Mouse (Mus musculus): ENCODE results near the gene Nrp1. TPM values are rescaled to one million over a fixed set of nuclear protein-coding genes. Genes with fewer than 3 reads are reported as not detected.

Gene Nrp1
- polyA plus RNA-seq, 1 experiment from 2014 or later: 144 TPM

DNA sequence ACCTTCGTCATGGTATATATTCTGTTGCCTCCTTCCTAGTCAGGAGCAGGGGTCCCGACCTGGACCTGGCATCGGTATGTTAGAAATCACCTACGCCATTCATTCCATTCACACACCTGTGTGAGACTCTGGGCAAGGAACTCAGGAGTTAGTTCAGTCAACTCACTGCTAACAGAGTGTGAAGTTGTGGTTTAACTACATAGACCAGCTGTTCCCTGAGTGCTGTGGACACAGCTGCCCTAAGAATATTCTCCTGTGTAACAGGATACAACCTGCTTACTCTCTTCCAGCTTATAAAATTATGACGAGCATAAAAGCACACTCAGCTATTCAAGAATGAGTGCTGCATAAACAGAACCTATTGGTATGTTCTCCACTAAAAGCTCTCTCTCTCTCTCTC, 41.9 kb downstream of the Nrp1 start:
- no peak overlapping the region for H3K9ac ChIP-seq (ENCODE audit: low read length)
- 60% methylated on average over 5 of the region's 5 CpGs for WGBS
- H3K9me3 ChIP-seq (ENCODE audit: control insufficient read depth, low read length): no peaks in the 10 kb centered on the region
- peaks cover 3% of the 10 kb centered on the region; the same call in 1 of the 2 replicates for H3K4me1 ChIP-seq (replicated peaks; ENCODE audit: control insufficient read depth, insufficient read depth, low read length)
- H3K4me2 ChIP-seq (ENCODE audit: low read depth, low read length): no peak overlapping the region
- no peaks in the 10 kb centered on the region for H3K27me3 ChIP-seq (ENCODE audit: control insufficient read depth, insufficient read depth, low read depth, low read length)
- no peak overlapping the region for H3K4me3 ChIP-seq (ENCODE audit: low read length)
- H3K27ac ChIP-seq (ENCODE audit: low read length): no peak overlapping the region
- no peak; the same call in 1 of the 2 replicates for ATAC-seq (ENCODE audit: low read depth)
- H3K36me3 ChIP-seq (ENCODE audit: control insufficient read depth, insufficient read depth, low read length): no peaks in the 10 kb centered on the region

DNA sequence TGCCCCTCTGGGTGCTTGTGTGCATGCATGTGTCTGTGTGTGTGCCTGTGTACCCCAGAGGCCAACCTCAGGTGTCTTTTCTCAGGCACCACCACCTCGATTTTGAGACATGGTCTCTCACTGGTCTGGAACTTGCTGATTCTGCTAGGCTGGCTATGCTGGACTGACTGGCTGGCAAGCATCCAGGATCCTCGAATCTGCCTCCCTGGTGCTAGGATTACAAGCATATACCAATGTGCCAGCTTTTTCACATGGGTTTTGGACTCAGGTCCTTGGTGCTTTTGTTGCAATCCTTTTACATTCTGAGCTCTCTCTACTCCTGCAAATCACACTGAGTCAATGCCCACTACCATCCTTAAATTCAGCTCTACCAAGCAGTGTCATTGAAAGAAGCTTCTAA, 46.5 kb downstream of the Nrp1 start:
- Histone ChIP-seq H3K9ac (ENCODE audit: low read length) (no peak overlapping the region), H3K36me3 (ENCODE audit: control insufficient read depth, insufficient read depth, low read length) (no peaks in the 10 kb centered on the region), H3K27ac (ENCODE audit: low read length) (no peak overlapping the region), H3K9me3 (ENCODE audit: control insufficient read depth, low read length) (no peaks in the 10 kb centered on the region), H3K4me2 (ENCODE audit: low read depth, low read length) (no peak overlapping the region), H3K4me3 (ENCODE audit: low read length) (no peak overlapping the region), H3K27me3 (ENCODE audit: control insufficient read depth, insufficient read depth, low read depth, low read length) (no peaks in the 10 kb centered on the region), H3K4me1 (replicated peaks; ENCODE audit: control insufficient read depth, insufficient read depth, low read length) (no peaks in the 10 kb centered on the region)
- 58% methylated on average over 2 of the region's 2 CpGs for WGBS
- ATAC-seq (ENCODE audit: low read depth): no peak

DNA sequence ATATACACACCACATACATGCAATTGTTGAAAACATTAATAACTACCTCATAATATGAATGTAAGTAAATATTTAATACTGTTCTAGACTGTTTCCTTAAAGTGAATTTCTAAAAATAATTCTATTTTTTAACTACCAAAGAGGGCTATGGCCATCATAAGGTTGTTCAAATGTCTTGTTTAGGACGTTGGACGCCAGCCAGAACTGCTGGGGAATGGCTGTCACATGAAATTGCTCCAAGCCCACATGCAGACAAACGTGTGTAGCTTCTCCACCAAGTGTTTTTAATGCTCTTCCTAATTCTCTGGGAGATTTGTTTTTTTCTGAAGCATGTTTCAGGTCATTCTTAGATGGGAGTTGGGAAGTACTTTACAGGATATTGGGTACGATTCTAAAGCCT, 55.0 kb downstream of the Nrp1 start:
- Histone ChIP-seq H3K4me3 (ENCODE audit: low read length) (no peak overlapping the region), H3K36me3 (ENCODE audit: control insufficient read depth, insufficient read depth, low read length) (no peaks in the 10 kb centered on the region), H3K9ac (ENCODE audit: low read length) (no peak overlapping the region), H3K4me2 (ENCODE audit: low read depth, low read length) (no peak overlapping the region), H3K27me3 (ENCODE audit: control insufficient read depth, insufficient read depth, low read depth, low read length) (no peaks in the 10 kb centered on the region), H3K4me1 (replicated peaks; ENCODE audit: control insufficient read depth, insufficient read depth, low read length) (peaks cover 38% of the 10 kb centered on the region), H3K9me3 (ENCODE audit: control insufficient read depth, low read length) (no peaks in the 10 kb centered on the region), H3K27ac (ENCODE audit: low read length) (no peak overlapping the region)
- 44% methylated on average over 4 of the region's 4 CpGs for WGBS
- ATAC-seq (ENCODE audit: low read depth): no peak

DNA sequence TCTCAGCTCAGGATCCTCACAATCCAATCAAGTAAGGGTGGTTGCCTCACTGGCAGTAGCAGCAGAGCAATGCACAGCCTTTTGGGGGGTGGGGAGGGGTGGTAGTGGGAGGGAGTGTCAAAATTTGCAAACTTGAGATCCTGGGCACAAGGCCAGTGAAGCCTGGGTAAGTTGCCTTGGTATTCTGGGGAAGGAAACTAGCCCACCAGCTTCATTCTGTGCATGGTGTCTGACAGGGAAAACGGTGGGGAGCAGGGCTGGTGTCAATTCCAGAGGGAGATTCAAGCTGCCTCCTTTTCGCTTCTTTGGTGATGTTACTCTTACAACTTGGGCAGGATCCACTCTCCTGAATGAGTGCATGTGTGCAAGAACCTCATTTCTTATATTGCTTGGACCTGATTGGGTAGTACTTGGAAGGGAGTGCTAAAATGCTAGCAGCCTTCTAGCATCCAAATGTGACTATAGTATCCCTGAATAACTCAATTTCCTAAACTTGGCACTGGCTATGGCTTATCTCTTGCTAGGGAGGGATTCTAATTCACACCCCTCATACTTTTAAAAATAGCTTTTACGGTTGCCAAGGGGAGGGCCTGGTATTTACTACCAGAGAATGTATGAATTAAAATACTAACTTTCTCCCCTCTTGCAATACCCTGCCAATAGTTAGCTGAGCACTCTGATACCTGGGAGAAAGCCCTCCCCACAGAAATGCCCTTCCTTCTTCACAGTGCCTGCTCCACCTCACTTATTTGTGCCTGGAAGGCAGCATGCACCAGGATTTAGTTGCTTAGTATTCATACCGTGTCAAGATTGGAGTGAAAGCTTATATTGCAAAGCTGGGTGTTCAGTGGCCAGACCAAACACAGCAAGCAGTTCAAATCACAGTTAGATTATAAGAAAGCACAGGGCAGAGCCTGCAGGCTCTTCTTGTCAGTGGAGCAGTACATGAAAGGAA, 57.6 kb downstream of the Nrp1 start:
- H3K4me1 ChIP-seq (replicated peaks; ENCODE audit: control insufficient read depth, insufficient read depth, low read length): peaks cover 38% of the 10 kb centered on the region
- H3K4me3 ChIP-seq (ENCODE audit: low read length): no peak overlapping the region
- peak overlapping the region; percentile 48 for H3K27ac ChIP-seq (ENCODE audit: low read length)
- 35% methylated on average over 4 of the region's 4 CpGs for WGBS
- peak; percentile 68 for ATAC-seq (ENCODE audit: low read depth)
- H3K4me2 ChIP-seq (ENCODE audit: low read depth, low read length): no peak overlapping the region
- H3K27me3 ChIP-seq (ENCODE audit: control insufficient read depth, insufficient read depth, low read depth, low read length): no peaks in the 10 kb centered on the region
- H3K9me3 ChIP-seq (ENCODE audit: control insufficient read depth, low read length): no peaks in the 10 kb centered on the region
- H3K9ac ChIP-seq (ENCODE audit: low read length): no peak overlapping the region
- no peaks in the 10 kb centered on the region; the same call in 1 of the 2 replicates for H3K36me3 ChIP-seq (ENCODE audit: control insufficient read depth, insufficient read depth, low read length)

DNA sequence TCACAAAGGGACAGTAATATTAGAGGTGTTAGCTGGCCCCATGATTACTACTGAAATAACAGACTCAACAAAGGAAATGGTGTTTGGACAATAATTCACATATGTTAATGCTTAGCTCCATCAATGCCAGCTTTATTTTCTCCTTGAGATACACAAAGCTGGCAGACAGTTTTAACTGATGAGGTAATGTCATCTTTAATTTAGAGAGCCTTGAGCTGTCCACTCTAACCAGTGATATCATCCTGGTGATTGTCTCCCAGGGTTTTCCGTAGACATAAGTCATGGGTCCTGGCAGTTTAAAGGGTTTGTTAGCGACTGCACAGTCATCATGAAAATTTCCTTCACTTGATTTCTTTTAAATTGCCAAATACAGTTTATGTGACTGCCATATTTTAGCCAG, 58.5 kb downstream of the Nrp1 start:
- no peaks in the 10 kb centered on the region for H3K9me3 ChIP-seq (ENCODE audit: control insufficient read depth, low read length)
- peak overlapping the region; percentile 48; the same call in 1 of the 2 replicates for H3K27ac ChIP-seq (ENCODE audit: low read length)
- 55% methylated on average over 2 of the region's 2 CpGs for WGBS
- no peak overlapping the region for H3K9ac ChIP-seq (ENCODE audit: low read length)
- H3K4me2 ChIP-seq (ENCODE audit: low read depth, low read length): no peak overlapping the region
- peaks cover 38% of the 10 kb centered on the region for H3K4me1 ChIP-seq (replicated peaks; ENCODE audit: control insufficient read depth, insufficient read depth, low read length)
- H3K27me3 ChIP-seq (ENCODE audit: control insufficient read depth, insufficient read depth, low read depth, low read length): no peaks in the 10 kb centered on the region
- H3K36me3 ChIP-seq (ENCODE audit: control insufficient read depth, insufficient read depth, low read length): peaks cover 2% of the 10 kb centered on the region; the same call in 1 of the 2 replicates
- 0 out of 2 replicates have a peak, but pooled peaks have one; percentile 22 for ATAC-seq (ENCODE audit: low read depth)
- H3K4me3 ChIP-seq (ENCODE audit: low read length): no peak overlapping the region

DNA sequence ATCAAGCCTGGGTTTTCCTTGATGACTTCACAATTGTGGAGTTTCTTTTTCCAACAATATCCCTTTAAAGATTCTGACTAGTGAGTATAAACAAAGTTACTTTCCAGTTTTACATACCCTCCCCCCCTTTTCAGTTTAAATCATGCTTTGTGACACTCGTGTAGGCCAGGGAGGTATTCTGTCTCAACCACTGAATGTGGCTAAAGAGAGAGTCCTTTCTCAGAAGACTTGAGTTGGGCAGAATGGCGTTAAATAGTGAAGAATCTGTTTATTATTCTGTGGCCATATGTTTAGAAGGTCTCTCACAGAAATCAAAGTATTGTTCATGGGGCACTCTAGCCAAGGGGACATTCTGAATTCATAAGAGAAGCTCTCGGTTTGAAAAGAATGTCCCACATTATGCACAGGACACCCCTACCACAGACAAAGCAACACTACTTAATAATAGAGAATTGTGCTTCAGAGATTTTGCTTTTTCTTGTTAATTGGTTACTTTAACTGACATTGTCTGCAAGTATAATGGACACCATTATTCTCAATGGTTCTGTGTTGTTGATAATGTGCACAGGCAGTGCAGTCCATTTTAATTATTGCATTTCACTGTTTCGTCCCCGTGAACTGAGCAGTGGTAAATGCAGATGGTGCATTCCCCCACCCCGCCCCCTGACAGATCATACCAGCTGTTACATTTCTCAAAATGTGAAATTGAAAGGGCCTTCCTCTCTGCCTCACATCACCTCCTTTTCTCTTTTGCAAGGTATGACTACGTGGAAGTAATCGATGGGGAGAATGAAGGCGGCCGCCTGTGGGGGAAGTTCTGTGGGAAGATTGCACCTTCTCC, 59.8 kb downstream of the Nrp1 start:
- ATAC-seq (ENCODE audit: low read depth): no peak
- H3K9ac ChIP-seq (ENCODE audit: low read length): no peak overlapping the region
- peaks cover 3% of the 10 kb centered on the region; the same call in 1 of the 2 replicates for H3K36me3 ChIP-seq (ENCODE audit: control insufficient read depth, insufficient read depth, low read length)
- no peaks in the 10 kb centered on the region for H3K9me3 ChIP-seq (ENCODE audit: control insufficient read depth, low read length)
- peaks cover 33% of the 10 kb centered on the region for H3K4me1 ChIP-seq (replicated peaks; ENCODE audit: control insufficient read depth, insufficient read depth, low read length)
- no peaks in the 10 kb centered on the region for H3K27me3 ChIP-seq (ENCODE audit: control insufficient read depth, insufficient read depth, low read depth, low read length)
- no peak overlapping the region for H3K4me3 ChIP-seq (ENCODE audit: low read length)
- no peak overlapping the region for H3K27ac ChIP-seq (ENCODE audit: low read length)
- no peak overlapping the region for H3K4me2 ChIP-seq (ENCODE audit: low read depth, low read length)
- WGBS: 81% methylated on average over 10 of the region's 10 CpGs

DNA sequence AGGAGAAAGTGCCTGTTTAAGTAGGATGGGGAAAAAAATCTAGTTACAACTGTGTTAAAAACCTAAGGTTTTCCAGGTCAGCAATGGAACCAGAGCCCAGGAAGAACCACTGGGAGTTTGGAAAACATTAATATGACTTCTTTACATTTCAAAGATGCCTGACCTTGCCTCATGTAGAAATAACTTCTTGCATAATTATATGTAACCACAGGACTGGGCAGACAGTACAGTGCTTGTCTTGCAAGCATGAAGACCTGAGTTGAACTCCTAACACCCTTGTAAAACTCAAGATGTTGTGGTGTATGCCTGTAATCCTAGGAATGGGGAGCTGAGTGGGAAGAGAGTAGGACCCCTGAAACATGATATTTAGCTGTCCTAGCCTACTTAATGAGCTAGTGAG, 61.6 kb downstream of the Nrp1 start:
- Histone ChIP-seq H3K36me3 (ENCODE audit: control insufficient read depth, insufficient read depth, low read length) (peaks cover 3% of the 10 kb centered on the region; the same call in 1 of the 2 replicates), H3K27ac (ENCODE audit: low read length) (no peak overlapping the region), H3K4me3 (ENCODE audit: low read length) (no peak overlapping the region), H3K4me1 (replicated peaks; ENCODE audit: control insufficient read depth, insufficient read depth, low read length) (peaks cover 29% of the 10 kb centered on the region), H3K9me3 (ENCODE audit: control insufficient read depth, low read length) (no peaks in the 10 kb centered on the region), H3K27me3 (ENCODE audit: control insufficient read depth, insufficient read depth, low read depth, low read length) (no peaks in the 10 kb centered on the region), H3K4me2 (ENCODE audit: low read depth, low read length) (no peak overlapping the region), H3K9ac (ENCODE audit: low read length) (no peak overlapping the region)
- no peak for ATAC-seq (ENCODE audit: low read depth)

DNA sequence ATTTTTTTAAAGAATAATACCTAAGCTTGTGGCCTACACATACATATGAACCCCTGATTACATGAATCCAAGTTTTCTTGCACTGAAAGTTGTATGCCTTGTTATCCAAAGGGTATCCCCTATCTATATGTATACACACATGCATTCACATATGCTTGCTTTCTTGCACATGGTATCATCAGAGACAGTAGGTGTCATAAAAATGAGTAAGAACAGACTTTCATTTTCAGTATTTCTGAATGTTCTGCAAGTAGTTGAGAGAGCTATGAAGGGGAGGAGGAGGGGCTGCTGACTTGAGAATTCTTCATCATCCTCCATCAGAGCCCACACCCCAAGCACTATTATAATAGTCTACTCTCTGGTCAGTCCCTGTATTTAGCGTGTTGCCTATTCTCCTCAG, 62.0 kb downstream of the Nrp1 start:
- H3K4me1 ChIP-seq (replicated peaks; ENCODE audit: control insufficient read depth, insufficient read depth, low read length): peaks cover 25% of the 10 kb centered on the region
- H3K4me2 ChIP-seq (ENCODE audit: low read depth, low read length): no peak overlapping the region
- peaks cover 3% of the 10 kb centered on the region; the same call in 1 of the 2 replicates for H3K36me3 ChIP-seq (ENCODE audit: control insufficient read depth, insufficient read depth, low read length)
- H3K9ac ChIP-seq (ENCODE audit: low read length): no peak overlapping the region
- no peaks in the 10 kb centered on the region for H3K9me3 ChIP-seq (ENCODE audit: control insufficient read depth, low read length)
- WGBS: 90% methylated on average over 1 of the region's 1 CpGs
- ATAC-seq (ENCODE audit: low read depth): no peak
- no peak overlapping the region for H3K4me3 ChIP-seq (ENCODE audit: low read length)
- H3K27ac ChIP-seq (ENCODE audit: low read length): no peak overlapping the region
- H3K27me3 ChIP-seq (ENCODE audit: control insufficient read depth, insufficient read depth, low read depth, low read length): no peaks in the 10 kb centered on the region

DNA sequence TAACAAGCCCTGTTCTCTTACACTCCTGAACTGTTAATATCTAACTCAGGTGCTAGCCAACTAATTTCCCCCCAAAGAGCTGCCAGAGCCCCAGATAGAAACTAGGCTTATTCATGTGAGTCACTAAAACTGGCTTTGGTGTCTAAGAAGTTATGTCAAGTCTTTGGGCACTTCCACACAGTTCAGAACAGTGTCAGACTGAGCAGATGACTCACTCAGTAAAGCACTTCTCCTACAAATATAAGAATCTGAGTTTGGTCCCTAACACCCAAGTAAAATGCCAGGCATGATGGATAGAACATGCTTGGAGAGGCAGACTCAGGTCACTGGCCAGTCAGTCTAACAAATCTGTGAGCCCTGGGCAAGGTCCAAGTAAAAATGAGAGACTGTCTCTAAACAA, 65.4 kb downstream of the Nrp1 start:
- no peak overlapping the region for H3K4me2 ChIP-seq (ENCODE audit: low read depth, low read length)
- H3K4me3 ChIP-seq (ENCODE audit: low read length): no peak overlapping the region
- ATAC-seq (ENCODE audit: low read depth): no peak
- H3K9me3 ChIP-seq (ENCODE audit: control insufficient read depth, low read length): no peaks in the 10 kb centered on the region
- no peaks in the 10 kb centered on the region for H3K4me1 ChIP-seq (replicated peaks; ENCODE audit: control insufficient read depth, insufficient read depth, low read length)
- no peak overlapping the region for H3K9ac ChIP-seq (ENCODE audit: low read length)
- H3K27ac ChIP-seq (ENCODE audit: low read length): no peak overlapping the region
- peaks cover 8% of the 10 kb centered on the region; the same call in 1 of the 2 replicates for H3K36me3 ChIP-seq (ENCODE audit: control insufficient read depth, insufficient read depth, low read length)
- H3K27me3 ChIP-seq (ENCODE audit: control insufficient read depth, insufficient read depth, low read depth, low read length): no peaks in the 10 kb centered on the region
